Mouse (Mus musculus) hindlimb bud, embryonic 11.5 days (tissue): ENCODE measurements around the gene Adprhl1.

Experiments used
- DNase-seq: peaks from one replicate; pipeline ENCODE4 v3.0.0-alpha.2; 2012; ENCODE audit warnings: low read depth, low spot score; ENCODE audit errors: extremely low spot score

Adprhl1 gene

GRCm38 (mm10) chr8:13199385-13200061 lies 54.4 kb downstream of the Adprhl1 start:
- DNase-seq, result no peak

- DNase-seq, result no peak
Observed at GRCm38 (mm10) chr8:13197493-13197892, 56.5 kb downstream of the Adprhl1 start.

- DNase-seq, result no peak
Observed at GRCm38 (mm10) chr8:13194818-13195217, 59.1 kb downstream of the Adprhl1 start.

DNA sequence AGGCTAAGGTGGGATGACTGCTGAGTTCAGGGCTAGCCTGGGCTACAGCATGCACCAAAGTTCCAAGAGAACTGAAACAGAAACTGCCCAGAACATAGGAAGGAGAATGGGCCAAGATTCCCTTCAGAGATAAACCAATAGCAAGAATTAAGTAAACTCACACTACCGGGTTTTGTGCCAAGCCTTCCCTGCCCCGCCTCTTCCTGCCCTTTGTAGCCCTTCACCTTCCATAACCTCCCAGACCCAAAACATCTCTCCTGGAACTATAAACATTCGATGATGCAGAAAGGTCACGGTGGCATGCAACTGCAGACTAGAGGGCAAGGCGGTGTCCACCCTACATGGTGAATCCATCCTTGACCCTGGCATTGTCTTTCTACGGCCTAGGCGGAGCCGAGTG lies 63.7 kb downstream of the Adprhl1 start:
- no peak for DNase-seq

- no peak for DNase-seq
Observed at GRCm38 (mm10) chr8:13188857-13189256, 65.1 kb downstream of the Adprhl1 start.

DNA sequence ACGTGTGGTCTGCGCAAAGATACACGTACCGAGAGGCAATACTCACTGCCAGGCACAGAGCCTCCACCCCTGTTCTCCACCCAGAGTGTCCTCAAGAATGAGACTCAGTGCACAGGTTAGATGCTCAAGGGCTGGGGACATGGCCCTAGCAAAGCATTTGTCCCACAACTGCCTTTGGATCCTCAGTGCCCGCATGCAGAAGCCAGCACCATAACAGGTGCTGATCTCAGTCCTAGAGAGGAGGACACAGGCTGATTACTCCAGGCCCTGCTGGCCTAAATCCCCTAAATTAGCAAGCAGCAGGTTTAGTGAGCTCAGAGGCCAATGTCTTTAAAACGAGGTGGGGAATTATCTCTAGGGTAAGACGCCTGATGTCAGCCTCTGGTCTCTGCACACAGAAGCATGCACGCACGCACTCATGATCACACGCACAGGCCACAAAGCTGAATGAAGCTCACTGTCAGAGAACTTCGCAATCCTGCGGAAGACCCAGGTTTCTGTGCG lies 65.9 kb downstream of the Adprhl1 start:
- DNase-seq, result no peak

DNA sequence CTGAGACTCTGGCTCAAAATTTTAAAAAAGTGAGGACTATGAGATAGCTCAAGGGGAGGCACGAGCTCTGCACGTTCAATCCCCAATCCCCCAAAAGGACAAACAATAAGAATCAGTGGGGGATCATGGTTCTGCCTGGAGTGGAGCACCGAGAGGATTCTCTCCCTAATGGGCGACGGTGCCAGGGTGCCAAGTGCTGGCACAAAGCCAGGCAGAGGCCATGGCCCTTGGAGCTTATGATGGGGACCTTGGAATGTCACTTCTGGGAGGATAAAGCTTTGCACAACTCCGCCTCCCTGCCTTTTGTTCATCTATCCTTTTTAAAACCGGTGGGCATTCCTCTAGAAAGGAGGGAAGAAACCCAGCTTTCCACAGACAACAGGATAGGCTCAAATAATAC lies 66.3 kb downstream of the Adprhl1 start:
- no peak for DNase-seq

DNA sequence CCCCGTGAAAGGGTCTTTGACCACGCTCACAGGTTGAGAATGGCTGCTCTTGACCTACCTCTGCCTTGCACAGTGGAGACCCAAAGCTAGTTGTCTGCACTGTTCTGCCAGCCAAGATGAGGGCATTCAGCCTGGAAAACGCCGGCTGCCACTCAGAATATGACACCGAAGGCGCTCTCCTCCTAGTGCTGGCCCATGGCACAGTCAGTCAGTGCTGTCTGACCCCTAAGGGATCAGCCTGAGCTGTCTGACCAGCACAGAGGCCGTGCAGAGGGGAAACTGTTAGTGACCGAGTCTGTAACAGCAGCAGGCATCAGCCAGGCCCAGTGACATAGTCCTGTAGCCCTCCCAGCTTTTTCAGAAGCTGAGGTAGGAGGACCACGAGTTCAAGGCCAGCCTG lies 66.7 kb downstream of the Adprhl1 start:
- no peak for DNase-seq

DNA sequence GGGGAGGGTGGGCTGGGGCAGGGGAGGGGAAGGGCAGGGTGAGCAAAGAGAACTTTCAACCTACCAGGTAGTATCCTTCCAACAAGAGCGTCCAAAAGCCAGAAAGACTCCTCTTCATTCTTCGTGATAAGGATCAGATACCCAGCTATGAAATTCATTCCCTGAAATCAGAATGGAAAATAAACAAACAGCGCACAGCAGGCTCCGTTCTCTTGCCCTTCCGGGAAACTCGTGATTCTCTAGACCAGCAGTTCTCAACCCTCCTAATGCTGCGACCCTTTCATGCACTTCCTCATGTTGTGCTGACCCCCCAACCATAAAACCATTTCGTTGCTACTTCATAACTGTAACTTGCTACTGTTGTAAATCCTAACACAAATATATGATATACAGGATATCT lies 67.1 kb downstream of the Adprhl1 start:
- DNase-seq, result no peak

GRCm38 (mm10) chr8:13181691-13181976 lies 72.3 kb downstream of the Adprhl1 start:
- no peak for DNase-seq

- no peak for DNase-seq
Observed at GRCm38 (mm10) chr8:13180911-13181690, 72.9 kb downstream of the Adprhl1 start.

DNA sequence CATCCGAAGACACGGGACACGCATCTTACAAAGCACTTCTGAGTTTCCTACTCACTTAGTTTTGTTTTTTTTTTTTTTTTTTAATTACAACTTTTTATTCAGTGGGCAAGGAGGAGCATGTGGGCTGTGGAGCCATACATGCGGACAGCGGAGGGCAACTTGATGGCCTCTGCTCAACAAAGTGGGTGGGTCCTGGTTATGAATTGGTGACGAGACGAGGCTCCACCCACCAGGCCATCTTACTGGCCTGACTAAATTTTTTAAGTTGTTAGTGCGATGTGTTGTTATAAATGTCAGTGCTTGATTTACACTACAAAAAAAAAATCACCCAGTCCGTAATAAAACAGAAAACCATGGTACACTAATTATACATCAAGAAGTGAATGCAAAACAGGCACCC lies 73.6 kb downstream of the Adprhl1 start:
- no peak for DNase-seq

- DNase-seq, result no peak
Observed at GRCm38 (mm10) chr8:13179948-13180347, 74.0 kb downstream of the Adprhl1 start.

DNA sequence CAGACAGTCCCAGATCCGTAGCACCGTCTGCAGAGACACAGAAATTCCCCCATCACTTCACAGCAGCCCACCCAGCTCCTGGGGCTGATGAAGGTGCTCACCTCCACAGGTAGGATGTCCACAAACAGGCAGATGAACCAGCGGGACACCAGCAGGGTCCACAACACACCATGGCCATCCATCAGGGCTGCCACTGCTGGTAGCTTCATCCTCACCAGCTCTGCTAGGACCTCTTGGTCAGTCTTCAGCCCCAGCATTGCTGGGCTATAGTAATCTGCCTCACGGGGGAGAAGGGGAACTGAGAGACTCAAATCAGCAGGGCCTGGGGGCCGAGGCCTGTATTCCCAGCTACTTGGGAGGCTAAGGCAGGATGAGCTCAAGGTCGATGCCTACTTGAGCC lies 74.5 kb downstream of the Adprhl1 start:
- DNase-seq, result no peak

DNA sequence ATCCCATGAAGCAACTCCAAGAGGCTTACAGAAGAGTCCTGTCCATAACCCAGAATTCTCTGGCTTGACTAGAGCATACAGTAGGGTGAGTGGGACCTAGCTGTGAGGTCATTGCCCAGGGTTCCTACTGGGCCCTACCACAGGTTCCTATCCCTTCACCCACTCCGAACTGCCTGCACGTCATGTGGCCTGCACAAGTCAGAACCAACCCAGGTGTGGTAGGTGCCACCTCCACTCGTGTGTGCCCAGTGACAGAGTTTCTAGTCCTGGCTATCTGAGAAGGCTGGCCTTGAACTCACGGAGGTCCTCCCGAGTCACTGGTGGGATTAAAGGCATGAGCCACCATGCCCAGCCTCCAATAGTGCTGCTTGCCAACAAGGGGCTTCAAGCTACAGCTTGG lies 75.8 kb downstream of the Adprhl1 start:
- no peak for DNase-seq

GRCm38 (mm10) chr8:13177173-13177852 lies 76.6 kb downstream of the Adprhl1 start:
- DNase-seq, result no peak

GRCm38 (mm10) chr8:13175650-13176049 lies 78.3 kb downstream of the Adprhl1 start:
- DNase-seq, result no peak

DNA sequence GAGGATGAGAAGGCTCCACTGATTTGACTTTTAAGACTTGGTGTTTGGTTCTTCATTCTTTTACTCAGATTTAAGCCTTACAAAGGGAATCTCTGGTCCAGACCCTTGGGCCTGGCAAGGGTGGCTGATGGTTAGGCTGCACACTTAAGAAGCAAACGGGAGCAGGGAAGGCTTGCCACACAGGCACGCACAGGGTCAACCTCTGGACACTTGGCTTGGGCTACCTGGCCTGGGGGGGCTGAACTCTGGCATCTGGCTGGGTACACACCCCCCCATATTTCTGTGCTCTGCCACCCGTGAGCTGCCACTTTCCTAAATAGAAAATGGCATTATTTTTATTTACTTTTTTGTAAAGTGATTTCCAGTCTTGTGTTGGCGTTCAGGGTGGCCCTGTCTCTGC lies 79.2 kb downstream of the Adprhl1 start:
- no peak for DNase-seq

- no peak for DNase-seq
Observed at GRCm38 (mm10) chr8:13174305-13174704, 79.7 kb downstream of the Adprhl1 start.
